Mouse (Mus musculus) neural tube, postnatal 0 days (tissue): ENCODE data around the gene Olfr1220. TPM values are rescaled to one million over a fixed set of nuclear protein-coding genes. Genes with fewer than 3 reads are reported as not detected.

Source experiments
- polyA plus RNA-seq: library from polyadenylated mRNA; unstranded; fragments of >200 nt; fragmentation: Nextera tagmentation; extraction: Ambion mirVana; gene quantifications from 2 replicates; pipeline ENCODE4 v1.2.1, GENCODE M21; 2015

Olfr1220 gene
- polyA plus RNA-seq: not detected in 2 replicates

GRCm38 (mm10) chr2:89106735-89107134 lies at the start of gene Olfr1220:
Gene Olfr1220 (minus strand): TSS chr2:89106835.

GRCm38 (mm10) chr2:89151460-89151859 lies 44.8 kb upstream of the Olfr1220 start, which contains the start of gene Olfr1223:
Gene Olfr1223 (minus strand): TSS chr2:89151560.

GRCm38 (mm10) chr2:89132954-89133353 lies 26.3 kb upstream of the Olfr1220 start, which contains the start of gene Olfr1222:
Gene Olfr1222 (minus strand): TSS chr2:89133054.

GRCm38 (mm10) chr2:89117183-89117582 lies 10.5 kb upstream of the Olfr1220 start, which contains the start of gene Olfr1221:
Gene Olfr1221 (minus strand): TSS chr2:89117283.

GRCm38 (mm10) chr2:89083413-89083812 lies 23.2 kb downstream of the Olfr1220 start, which contains the start of gene Olfr1219:
Gene Olfr1219 (minus strand): TSS chr2:89083513.

GRCm38 (mm10) chr2:89061087-89061486 lies 45.5 kb downstream of the Olfr1220 start, which contains the start of gene Olfr1218:
Gene Olfr1218 (minus strand): TSS chr2:89061187.

Other genes with a start within 250 kb of the Olfr1220 start
- gene Olfr1206, start 243.6 kb downstream of the Olfr1220 start, polyA plus RNA-seq: not detected in 2 replicates
- gene Olfr1208, start 204.5 kb downstream of the Olfr1220 start, polyA plus RNA-seq: not detected in 2 replicates
- gene Olfr1209, start 191.7 kb downstream of the Olfr1220 start, polyA plus RNA-seq: not detected in 2 replicates
- gene Olfr1211, start 168.7 kb downstream of the Olfr1220 start, polyA plus RNA-seq: not detected in 2 replicates
- not detected in 2 replicates for gene Olfr1212, start 152.9 kb downstream of the Olfr1220 start, polyA plus RNA-seq
- gene Gm13762, start 126.6 kb downstream of the Olfr1220 start, polyA plus RNA-seq: not detected in 2 replicates
- not detected in 2 replicates for gene Olfr1214, start 114.2 kb downstream of the Olfr1220 start, polyA plus RNA-seq
- gene Olfr1215, start 99.9 kb downstream of the Olfr1220 start, polyA plus RNA-seq: not detected in 2 replicates
- gene Olfr1216, start 88.5 kb downstream of the Olfr1220 start, polyA plus RNA-seq: not detected in 2 replicates
- gene Olfr1217, start 74.8 kb downstream of the Olfr1220 start, polyA plus RNA-seq: not detected in 2 replicates
- gene Olfr1218, start 45.6 kb downstream of the Olfr1220 start, polyA plus RNA-seq: not detected in 2 replicates
- not detected in 2 replicates for gene Olfr1219, start 23.3 kb downstream of the Olfr1220 start, polyA plus RNA-seq
- not detected in 2 replicates for gene Olfr1221, start 10.4 kb upstream of the Olfr1220 start, polyA plus RNA-seq
- not detected in 2 replicates for gene Olfr1222, start 26.2 kb upstream of the Olfr1220 start, polyA plus RNA-seq
- gene Olfr1223, start 44.7 kb upstream of the Olfr1220 start, polyA plus RNA-seq: not detected in 2 replicates
- not detected in 2 replicates for gene Olfr1224-ps1, start 57.3 kb upstream of the Olfr1220 start, polyA plus RNA-seq
- gene Olfr1225, start 67.8 kb upstream of the Olfr1220 start, polyA plus RNA-seq: not detected in 2 replicates
- gene Olfr1226, start 93.2 kb upstream of the Olfr1220 start, polyA plus RNA-seq: not detected in 2 replicates
- gene Olfr1228, start 147.2 kb upstream of the Olfr1220 start, polyA plus RNA-seq: not detected in 2 replicates
- gene Olfr1229, start 181.2 kb upstream of the Olfr1220 start, polyA plus RNA-seq: not detected in 2 replicates
- not detected in 2 replicates for gene Olfr1230, start 190.4 kb upstream of the Olfr1220 start, polyA plus RNA-seq
- gene Olfr1231, start 200.2 kb upstream of the Olfr1220 start, polyA plus RNA-seq: not detected in 2 replicates
- gene Olfr1232, start 222.8 kb upstream of the Olfr1220 start, polyA plus RNA-seq: not detected in 2 replicates
- gene Olfr1233, start 235.6 kb upstream of the Olfr1220 start, polyA plus RNA-seq: not detected in 2 replicates